Mouse (Mus musculus) embryonic facial prominence, embryonic 13.5 days (tissue): Measurements from ENCODE around the gene Runx1. TPM values are rescaled to one million over a fixed set of nuclear protein-coding genes. Genes with fewer than 3 reads are reported as not detected.

ENCODE experiments used
- ATAC-seq: fragments of 200-750 bp; cut with Nextera tagmentation; 2 replicates; pipeline ENCODE4 v1.8.0; 2017; ENCODE audit warnings: low read depth; ENCODE audit not compliant: insufficient number of reproducible peaks, insufficient read depth, low FRiP score, low TSS enrichment
- H3K27ac ChIP-seq: fragments of 300-500 bp; sonication (generic); 2 replicates; pipeline ENCODE4 v1.5.1; 2015; ENCODE audit warnings: moderate library complexity, mild to moderate bottlenecking, inconsistent platforms
- H3K27me3 ChIP-seq: fragments of 300-500 bp; sonication (generic); 2 replicates; pipeline ENCODE4 v1.6.1; 2015; ENCODE audit warnings: mild to moderate bottlenecking, inconsistent platforms
- H3K36me3 ChIP-seq: fragments of 300-500 bp; sonication (generic); 2 replicates; pipeline ENCODE4 v1.6.1; 2015; ENCODE audit warnings: mild to moderate bottlenecking, inconsistent platforms
- H3K4me1 ChIP-seq: fragments of 300-500 bp; sonication (generic); 2 replicates; pipeline ENCODE4 v1.6.1; 2015; ENCODE audit warnings: inconsistent platforms
- H3K4me2 ChIP-seq: fragments of 300-500 bp; sonication (generic); 2 replicates; pipeline ENCODE4 v1.6.1; 2015; ENCODE audit warnings: moderate library complexity, mild to moderate bottlenecking, inconsistent platforms
- H3K4me3 ChIP-seq: fragments of 300-500 bp; sonication (generic); 2 replicates; pipeline ENCODE4 v1.5.1; 2015; ENCODE audit warnings: mild to moderate bottlenecking, inconsistent platforms
- H3K9ac ChIP-seq: fragments of 300-500 bp; sonication (generic); 2 replicates; pipeline ENCODE4 v1.6.1; 2015; ENCODE audit warnings: mild to moderate bottlenecking, inconsistent platforms
- H3K9me3 ChIP-seq: fragments of 300-500 bp; sonication (generic); 2 replicates; pipeline ENCODE4 v1.6.1; 2016; ENCODE audit warnings: inconsistent platforms
- WGBS: fragments of 180-500 bp; shearing (Covaris S2); methylation state at CpG from one replicate; pipeline ENCODE4 v1.1.7; 2015; ENCODE audit warnings: mixed read lengths; 5-methylcytosine and 5-hydroxymethylcytosine counted together
- polyA plus RNA-seq: library from polyadenylated mRNA; unstranded; fragments of >200 nt; fragmentation: Nextera tagmentation; extraction: Ambion mirVana; gene quantifications from 2 replicates; pipeline ENCODE4 v1.2.1, GENCODE M21; 2015

The Runx1 gene
- polyA plus RNA-seq, 1 experiment from 2014 or later = 19.3 TPM

- Histone ChIP-seq H3K27ac (peak overlapping the region; percentile 35; the same call in 1 of the 2 replicates), H3K4me3 (no peak overlapping the region), H3K4me2 (no peak overlapping the region), H3K9ac (no peak overlapping the region), H3K9me3 (peaks cover 5% of the 10 kb centered on the region; the same call in 1 of the 2 replicates), H3K36me3 (peaks cover 26% of the 10 kb centered on the region), H3K4me1 (peaks cover 21% of the 10 kb centered on the region), H3K27me3 (no peaks in the 10 kb centered on the region)
- ATAC-seq = no peak
- WGBS = 84% methylated on average over 15 of the region's 15 CpGs
These were observed 210.6 kb downstream of the Runx1 start for GRCm38 (mm10) chr16:92615234-92615799.

GRCm38 (mm10) chr16:92612546-92612945 lies 213.4 kb downstream of the Runx1 start:
- 28% methylated on average over 8 of the region's 8 CpGs for WGBS
- no peaks in the 10 kb centered on the region for H3K27me3 ChIP-seq
- H3K27ac ChIP-seq = no peak overlapping the region

DNA sequence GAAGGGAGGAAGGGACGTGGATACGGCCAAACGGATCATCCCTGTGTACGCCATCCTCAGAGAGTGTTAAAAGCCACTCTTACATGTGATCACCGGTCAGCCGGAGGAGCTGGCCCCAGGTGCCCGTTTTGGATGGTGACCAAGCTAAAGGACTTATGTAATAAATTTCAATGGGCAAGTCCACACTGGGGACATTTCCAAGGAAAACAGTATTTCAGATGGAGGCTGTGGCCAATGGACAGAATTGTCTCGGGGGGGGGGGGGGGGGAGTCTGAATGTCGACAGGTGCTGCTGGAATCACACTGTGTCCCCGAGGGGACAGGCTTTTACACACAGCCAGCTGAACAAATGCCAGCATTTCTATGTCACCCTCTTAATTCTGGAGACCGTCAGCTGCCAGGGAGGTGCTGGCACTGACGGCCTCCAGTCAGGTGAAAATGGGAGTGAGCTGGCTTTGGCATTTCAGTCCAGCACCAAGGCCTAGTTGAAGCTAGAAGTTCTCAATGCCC lies 214.3 kb downstream of the Runx1 start:
- Histone ChIP-seq H3K9me3 (no peaks in the 10 kb centered on the region), H3K4me2 (no peak overlapping the region), H3K27me3 (peaks cover 6% of the 10 kb centered on the region), H3K4me1 (peaks cover 39% of the 10 kb centered on the region), H3K27ac (no peak overlapping the region; the same call in 1 of the 2 replicates), H3K36me3 (peaks cover 15% of the 10 kb centered on the region), H3K9ac (no peak overlapping the region), H3K4me3 (no peak overlapping the region)
- ATAC-seq = no peak
- 85% methylated on average over 12 of the region's 12 CpGs for WGBS

More at GRCm38 (mm10) chr16:92612546-92612945, 213.4 kb downstream of the Runx1 start:
- H3K9me3 ChIP-seq = peaks cover under 1% of the 10 kb centered on the region; the same call in 1 of the 2 replicates
- peaks cover 39% of the 10 kb centered on the region for H3K4me1 ChIP-seq
- peaks cover 17% of the 10 kb centered on the region for H3K36me3 ChIP-seq
- no peak overlapping the region for H3K9ac ChIP-seq
- H3K4me2 ChIP-seq = no peak overlapping the region
- ATAC-seq = no peak
- H3K4me3 ChIP-seq = no peak overlapping the region

DNA sequence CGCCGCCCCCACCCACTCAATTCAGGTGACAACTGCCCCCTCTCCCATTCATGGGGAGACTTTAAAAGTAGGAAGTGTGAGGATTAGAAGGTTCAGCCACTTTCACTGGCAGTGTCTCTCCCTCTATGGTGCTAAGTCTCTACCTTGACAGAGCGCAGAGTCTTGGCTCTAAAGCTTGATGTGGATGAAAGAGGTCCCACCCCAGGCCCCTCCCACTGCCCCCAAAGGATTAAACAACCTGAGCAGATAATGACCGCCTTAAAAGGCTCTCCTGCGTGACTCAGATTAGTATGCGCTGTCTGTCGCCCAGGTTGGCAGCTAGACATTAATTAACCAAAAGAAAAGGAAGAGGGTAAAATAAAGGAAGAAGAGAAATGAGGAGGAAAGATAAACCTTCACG lies 215.5 kb downstream of the Runx1 start:
- 53% methylated on average over 8 of the region's 8 CpGs for WGBS
- no peak for ATAC-seq
- Histone ChIP-seq H3K36me3 (peaks cover 22% of the 10 kb centered on the region), H3K9me3 (no peaks in the 10 kb centered on the region), H3K9ac (0 out of 2 replicates have a peak overlapping the region, but pooled peaks have one; percentile 2), H3K27ac (peak overlapping the region; percentile 52), H3K4me3 (no peak overlapping the region), H3K4me1 (peaks cover 47% of the 10 kb centered on the region), H3K27me3 (peaks cover 18% of the 10 kb centered on the region), H3K4me2 (no peak overlapping the region)

DNA sequence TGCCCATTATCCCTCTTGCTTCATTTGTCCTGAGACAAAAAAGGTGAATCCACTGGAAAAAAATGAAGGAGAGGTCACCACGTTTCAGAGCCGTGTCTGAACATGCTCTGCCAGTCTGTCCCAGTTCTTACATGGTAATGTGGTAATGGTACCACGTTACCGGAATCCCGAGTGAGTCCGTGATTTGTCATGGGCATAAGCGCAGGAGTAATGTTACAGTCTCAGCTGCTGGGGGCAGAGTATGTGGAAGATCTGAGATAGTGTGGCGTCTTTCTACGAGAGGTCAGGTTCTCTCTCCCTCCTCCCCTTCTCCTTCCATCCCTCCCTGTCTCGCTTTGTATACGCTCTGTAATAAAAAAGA lies 216.3 kb downstream of the Runx1 start:
- Histone ChIP-seq H3K9me3 (no peaks in the 10 kb centered on the region), H3K4me2 (no peak overlapping the region), H3K4me1 (peaks cover 50% of the 10 kb centered on the region), H3K9ac (no peak overlapping the region), H3K36me3 (peaks cover 24% of the 10 kb centered on the region), H3K27ac (peak overlapping the region; percentile 52), H3K27me3 (peaks cover 19% of the 10 kb centered on the region), H3K4me3 (no peak overlapping the region)
- ATAC-seq = no peak
- WGBS = 20% methylated on average over 11 of the region's 11 CpGs

DNA sequence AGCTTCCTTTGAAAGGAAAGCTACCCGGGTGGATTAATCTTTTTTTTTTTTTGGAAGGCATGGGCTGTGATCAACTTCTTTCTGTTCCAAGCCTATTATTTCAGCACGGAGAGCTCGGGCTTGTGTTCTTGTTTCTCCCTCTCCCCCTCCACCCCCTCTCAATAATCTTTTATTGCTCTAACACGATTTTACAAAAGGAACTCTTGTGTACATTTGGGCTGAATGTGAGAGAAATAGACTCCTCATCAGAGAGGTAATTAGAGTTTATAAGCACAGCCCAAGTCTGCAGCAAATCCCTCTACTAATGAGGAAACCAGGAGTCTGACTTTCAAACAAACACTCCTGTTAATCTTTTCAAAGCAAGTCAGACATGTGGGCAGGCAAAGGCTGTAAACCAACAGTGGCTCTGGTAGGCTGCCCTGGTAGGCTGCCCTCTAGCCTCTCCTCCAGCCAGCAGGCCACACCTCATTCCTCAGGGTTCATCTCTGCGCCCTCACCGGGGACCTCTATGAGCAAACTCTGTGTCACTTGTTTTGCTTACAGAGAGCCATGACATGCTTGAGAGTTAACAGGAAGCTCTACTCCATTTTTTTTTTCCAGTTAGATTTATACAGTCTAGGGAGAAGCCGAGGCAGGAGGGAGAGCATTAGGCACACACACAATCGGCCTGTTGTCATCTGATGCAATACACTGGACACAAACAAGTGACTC lies 216.8 kb downstream of the Runx1 start:
- no peak overlapping the region for H3K4me3 ChIP-seq
- peaks cover 24% of the 10 kb centered on the region for H3K36me3 ChIP-seq
- no peak for ATAC-seq
- no peaks in the 10 kb centered on the region for H3K9me3 ChIP-seq
- H3K27ac ChIP-seq = peak overlapping the region; percentile 52
- 27% methylated on average over 8 of the region's 8 CpGs for WGBS
- no peak overlapping the region for H3K4me2 ChIP-seq
- H3K9ac ChIP-seq = no peak overlapping the region
- H3K4me1 ChIP-seq = peaks cover 50% of the 10 kb centered on the region
- peaks cover 19% of the 10 kb centered on the region for H3K27me3 ChIP-seq

GRCm38 (mm10) chr16:92608180-92608960 lies 217.6 kb downstream of the Runx1 start:
- no peak for ATAC-seq
- Histone ChIP-seq H3K36me3 (peaks cover 21% of the 10 kb centered on the region), H3K4me3 (no peak overlapping the region), H3K4me2 (no peak overlapping the region), H3K27me3 (peaks cover 19% of the 10 kb centered on the region), H3K4me1 (peaks cover 50% of the 10 kb centered on the region), H3K27ac (peak overlapping the region; percentile 52; the same call in 1 of the 2 replicates), H3K9me3 (no peaks in the 10 kb centered on the region), H3K9ac (no peak overlapping the region)
- WGBS = 53% methylated on average over 14 of the region's 14 CpGs

DNA sequence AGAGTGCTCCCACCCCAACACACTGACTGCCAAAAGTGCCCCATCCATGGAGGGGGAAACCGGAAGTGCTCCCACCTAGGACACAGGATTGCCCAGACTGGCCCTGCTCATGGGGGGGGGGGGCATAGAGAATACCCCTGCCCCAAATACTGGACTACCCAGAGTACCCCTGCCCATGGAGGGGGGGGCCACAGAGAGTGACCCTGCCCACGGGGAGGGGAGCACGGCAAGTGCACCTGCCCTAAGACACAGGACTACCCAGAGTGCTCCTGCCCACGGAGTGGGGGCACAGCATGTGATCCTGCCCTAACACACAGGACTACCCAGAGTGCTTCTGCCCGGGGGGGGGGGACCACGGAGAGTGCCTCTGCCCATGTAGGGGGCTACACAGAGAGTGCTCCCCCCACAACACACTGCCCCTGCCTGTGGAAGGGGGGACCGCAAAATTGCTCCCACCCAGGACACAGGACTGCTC lies 219.4 kb downstream of the Runx1 start:
- 86% methylated on average over 7 of the region's 7 CpGs for WGBS
- Histone ChIP-seq H3K4me2 (no peak overlapping the region), H3K27ac (no peak overlapping the region), H3K9me3 (no peaks in the 10 kb centered on the region), H3K36me3 (peaks cover 9% of the 10 kb centered on the region; the same call in 1 of the 2 replicates), H3K9ac (no peak overlapping the region), H3K4me1 (peaks cover 38% of the 10 kb centered on the region), H3K4me3 (no peak overlapping the region), H3K27me3 (peaks cover 19% of the 10 kb centered on the region)
- ATAC-seq = peak; percentile 43; the same call in 1 of the 2 replicates

DNA sequence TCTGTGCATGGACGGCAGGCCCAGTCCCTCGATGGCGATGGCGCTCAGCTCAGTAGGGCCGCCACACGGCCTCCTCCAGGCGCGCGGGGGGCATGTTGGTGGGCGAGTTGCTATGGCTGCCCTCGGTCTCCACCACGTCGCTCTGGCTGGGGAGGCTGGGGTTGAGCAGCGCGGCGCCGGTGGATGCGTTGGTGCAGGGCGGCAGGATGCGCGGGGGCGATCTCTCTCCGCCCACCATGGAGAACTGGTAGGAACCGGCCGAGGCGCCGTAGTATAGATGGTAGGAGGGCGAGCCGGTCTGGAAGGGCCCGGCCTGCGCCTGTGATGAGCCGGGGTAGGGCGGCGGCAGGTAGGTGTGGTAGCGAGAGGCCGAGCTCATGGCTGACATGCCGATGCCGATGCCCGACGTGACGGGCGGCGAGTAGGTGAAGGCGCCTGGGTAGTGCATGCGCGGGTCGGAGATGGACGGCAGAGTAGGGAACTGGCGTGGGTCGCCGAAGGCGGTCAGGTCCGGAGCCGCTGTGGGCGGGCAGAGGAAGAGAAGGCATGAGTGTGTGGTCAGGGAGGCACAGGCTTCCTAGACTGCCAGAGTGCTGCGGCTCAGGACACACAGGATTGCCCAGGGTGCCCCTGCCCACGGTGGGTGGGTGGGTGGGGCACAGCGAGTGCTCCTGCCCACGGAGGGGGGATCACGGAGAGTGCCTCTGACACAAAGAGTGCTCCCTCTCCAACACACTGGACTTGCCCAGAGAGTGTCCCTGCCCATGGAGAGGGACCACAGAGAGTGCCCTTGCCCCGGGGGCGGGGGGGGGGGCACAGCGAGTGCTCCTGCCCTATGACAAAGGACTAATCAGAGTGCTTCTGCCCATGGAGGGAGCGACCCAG lies 220.1 kb downstream of the Runx1 start:
- Histone ChIP-seq H3K27ac (no peak overlapping the region), H3K4me1 (peaks cover 35% of the 10 kb centered on the region), H3K4me2 (peak overlapping the region; percentile 67), H3K27me3 (peaks cover 19% of the 10 kb centered on the region), H3K9me3 (no peaks in the 10 kb centered on the region), H3K4me3 (peak overlapping the region; percentile 42), H3K36me3 (peaks cover 9% of the 10 kb centered on the region; the same call in 1 of the 2 replicates), H3K9ac (peak overlapping the region; percentile 66)
- peak; percentile 44; the same call in 1 of the 2 replicates for ATAC-seq
- WGBS = 11% methylated on average over 64 of the region's 64 CpGs

- no peak overlapping the region for H3K4me3 ChIP-seq
- H3K36me3 ChIP-seq = peaks cover 9% of the 10 kb centered on the region; the same call in 1 of the 2 replicates
- no peak overlapping the region for H3K4me2 ChIP-seq
- 70% methylated on average over 11 of the region's 11 CpGs for WGBS
- H3K9ac ChIP-seq = no peak overlapping the region
- H3K27me3 ChIP-seq = peaks cover 19% of the 10 kb centered on the region
- H3K4me1 ChIP-seq = peaks cover 24% of the 10 kb centered on the region
- H3K27ac ChIP-seq = no peak overlapping the region
- no peaks in the 10 kb centered on the region for H3K9me3 ChIP-seq
- no peak for ATAC-seq
These were observed 223.4 kb downstream of the Runx1 start for GRCm38 (mm10) chr16:92602504-92602903.
